Mouse (Mus musculus) adrenal gland, adult (tissue): ENCODE data around the gene Hibadh.

ENCODE experiments used
- DNase-seq, 2 experiments: peaks; one replicate each; pipeline ENCODE4 v3.0.0; 2022 to 2023; ENCODE audit warnings: low spot score in 1 of 2; ENCODE audit not compliant: inconsistent age in 2 of 2

Gene Hibadh

GRCm38 (mm10) chr6:52639546-52640223 is 504 bp downstream of the Hibadh start:
- DNase-seq, result no peak

GRCm38 (mm10) chr6:52638471-52639185 is 1.6 kb downstream of the Hibadh start:
- peak in 1 of 2 experiments; percentile 31 for DNase-seq

- no peak for DNase-seq
These were observed 2.9 kb downstream of the Hibadh start for GRCm38 (mm10) chr6:52637337-52637736.

- DNase-seq, result no peak
These were observed 4.8 kb downstream of the Hibadh start for GRCm38 (mm10) chr6:52635395-52635794.

- DNase-seq, result no peak
These were observed 9.6 kb downstream of the Hibadh start for GRCm38 (mm10) chr6:52630625-52631024.

GRCm38 (mm10) chr6:52629180-52629579 is 11.0 kb downstream of the Hibadh start:
- no peak for DNase-seq

- DNase-seq, result no peak
These were observed 13.5 kb downstream of the Hibadh start for GRCm38 (mm10) chr6:52626735-52627134.

- no peak for DNase-seq
These were observed 16.4 kb downstream of the Hibadh start for GRCm38 (mm10) chr6:52623741-52624140.

- no peak for DNase-seq
These were observed 18.3 kb downstream of the Hibadh start for GRCm38 (mm10) chr6:52621731-52622480.

- DNase-seq, result no peak
These were observed 20.1 kb downstream of the Hibadh start for GRCm38 (mm10) chr6:52620090-52620489.

GRCm38 (mm10) chr6:52609626-52610352 is 30.4 kb downstream of the Hibadh start:
- DNase-seq, result no peak

GRCm38 (mm10) chr6:52608121-52608520 is 32.1 kb downstream of the Hibadh start:
- no peak for DNase-seq

- no peak for DNase-seq
These were observed 33.3 kb downstream of the Hibadh start for GRCm38 (mm10) chr6:52606746-52607347.

GRCm38 (mm10) chr6:52601706-52602642 is 38.2 kb downstream of the Hibadh start:
- no peak for DNase-seq

- peak; percentile 21 to 76 for DNase-seq
These were observed 39.1 kb downstream of the Hibadh start for GRCm38 (mm10) chr6:52601117-52601516.

- peak in 1 of 2 experiments; percentile 48 for DNase-seq
These were observed 45.4 kb downstream of the Hibadh start for GRCm38 (mm10) chr6:52594752-52595151.

- DNase-seq, result no peak
These were observed 53.6 kb downstream of the Hibadh start for GRCm38 (mm10) chr6:52586564-52586963.

GRCm38 (mm10) chr6:52584383-52584782 is 55.8 kb downstream of the Hibadh start:
- DNase-seq, result peak; percentile 18 to 56

GRCm38 (mm10) chr6:52581081-52581480 is 59.1 kb downstream of the Hibadh start:
- DNase-seq, result no peak

- no peak for DNase-seq
These were observed 61.9 kb downstream of the Hibadh start for GRCm38 (mm10) chr6:52578322-52578721.
